Mouse (Mus musculus) ES-E14 (cell line): ENCODE measurements at regions not wholly inside any gene's neighbourhood (a gene's known extent, or its start where the extent isn't known, plus 50 kb on each side); places are given as distances from the start of the nearest gene placed in this dataset.
A peak's percentile ranks its signal among the peaks of the same experiment; 100 is the strongest.

Experiments used
- DNase-seq: peaks from one replicate; pipeline ENCODE4 v3.0.0-alpha.2; 2013; ENCODE audit warnings: low read depth, low spot score
- H3K27ac ChIP-seq: 2 replicates; pipeline ENCODE4 v1.5.1; 2012; ENCODE audit warnings: low read depth, mild to moderate bottlenecking, low read length, moderate library complexity, mixed read lengths; ENCODE audit not compliant: poor library complexity, insufficient read depth, severe bottlenecking
- H3K36me3 ChIP-seq: 2 replicates; pipeline ENCODE4 v1.6.1; 2012; ENCODE audit warnings: mild to moderate bottlenecking, low read length, moderate library complexity, mixed read lengths; ENCODE audit not compliant: control insufficient read depth, poor library complexity, insufficient read depth, severe bottlenecking
- H3K4me1 ChIP-seq, 2 experiments: fragments of 150-350 bp in 1 of 2; sonication (generic) in 1 of 2; 2 replicates each; pipeline ENCODE4 v1.6.1; 2012; ENCODE audit warnings: low read length in 2 of 2, mild to moderate bottlenecking in 1 of 2, mixed read lengths in 1 of 2; ENCODE audit not compliant: control insufficient read depth in 2 of 2, insufficient read depth in 2 of 2, poor library complexity in 1 of 2
- H3K4me3 ChIP-seq, 2 experiments: fragments of 150-350 bp in 1 of 2; sonication (generic) in 1 of 2; 2 replicates each; pipeline ENCODE4 v1.5.1; 2012; ENCODE audit warnings: low read length in 2 of 2, low read depth in 1 of 2, mild to moderate bottlenecking in 1 of 2, mixed read lengths in 1 of 2; ENCODE audit not compliant: insufficient read depth in 1 of 2, poor library complexity in 1 of 2, severe bottlenecking in 1 of 2
- H3K9ac ChIP-seq: 2 replicates; pipeline ENCODE4 v1.6.1; 2012; ENCODE audit warnings: low read depth, mild to moderate bottlenecking, low read length, mixed read lengths; ENCODE audit not compliant: poor library complexity, insufficient read depth, severe bottlenecking
- H3K9me3 ChIP-seq: fragments of 150-350 bp; sonication (generic); 2 replicates; pipeline ENCODE4 v1.6.1; 2012; ENCODE audit warnings: low read depth, mild to moderate bottlenecking, low read length; ENCODE audit not compliant: control insufficient read depth, insufficient read depth
- CHD2 ChIP-seq: IDR thresholded peaks from 2 replicates; pipeline ENCODE4 v1.6.1; 2014; ENCODE audit warnings: mild to moderate bottlenecking, low read depth, low read length, inconsistent platforms
- HCFC1 ChIP-seq: IDR thresholded peaks from 2 replicates; pipeline ENCODE4 v1.6.1; 2012; ENCODE audit warnings: low read length, inconsistent platforms, borderline replicate concordance; ENCODE audit not compliant: insufficient read depth
- MAFK ChIP-seq: IDR thresholded peaks from 2 replicates; pipeline ENCODE4 v1.6.1; 2014; ENCODE audit warnings: mild to moderate bottlenecking, low read depth, low read length, inconsistent platforms; ENCODE audit not compliant: insufficient read depth
- ZC3H11A ChIP-seq: IDR thresholded peaks from 2 replicates; pipeline ENCODE4 v1.6.1; 2012; ENCODE audit warnings: low read depth, mild to moderate bottlenecking, inconsistent platforms, low read length, borderline replicate concordance
- ZNF384 ChIP-seq: IDR thresholded peaks from 2 replicates; pipeline ENCODE4 v1.6.1; 2012; ENCODE audit warnings: low read depth, low read length, inconsistent platforms
- in situ Hi-C, 2 experiments: fragments of 600-800 bp; cut with MboI; formaldehyde crosslinking; loops; one replicate each; pipeline ENCODE4 v1.15.1; 2025; ENCODE audit warnings: low sequenced_read_pairs in 2 of 2, inconsistent platforms in 1 of 2; ENCODE audit not compliant: unreplicated experiment in 2 of 2

- Histone ChIP-seq H3K36me3 (no peaks in the 10 kb centered on the region), H3K9ac (no peak overlapping the region), H3K9me3 (peaks cover 3% of the 10 kb centered on the region; the same call in 1 of the 2 replicates), H3K27ac (no peak overlapping the region), H3K4me3 (no peak overlapping the region), H3K4me1 (peaks cover 0 to 7% of the 10 kb centered on the region in 2 experiments; a peak in 1 of 4 replicates)
- no peak for DNase-seq
- in situ Hi-C loops, result no loop called here
- TF ChIP-seq CHD2 (no peak), ZC3H11A (no peak), ZNF384 (no peak), HCFC1 (no peak), MAFK (no peak)
Observed at GRCm38 (mm10) chr9:120628794-120629560, 57.7 kb downstream of the Rpl14 start.

GRCm38 (mm10) chr9:120629609-120630008 lies 58.4 kb downstream of the Rpl14 start:
- Histone ChIP-seq H3K4me3 (no peak overlapping the region), H3K9me3 (peaks cover 3% of the 10 kb centered on the region; the same call in 1 of the 2 replicates), H3K4me1 (peaks cover 0 to 7% of the 10 kb centered on the region in 2 experiments; a peak in 1 of 4 replicates), H3K27ac (no peak overlapping the region), H3K9ac (no peak overlapping the region), H3K36me3 (no peaks in the 10 kb centered on the region)
- no peak for DNase-seq
- no peak for TF ChIP-seq HCFC1
- TF ChIP-seq ZC3H11A, result no peak
- TF ChIP-seq MAFK, result peak; percentile 88
- TF ChIP-seq ZNF384, result no peak
- in situ Hi-C loops, result no loop called here

DNA sequence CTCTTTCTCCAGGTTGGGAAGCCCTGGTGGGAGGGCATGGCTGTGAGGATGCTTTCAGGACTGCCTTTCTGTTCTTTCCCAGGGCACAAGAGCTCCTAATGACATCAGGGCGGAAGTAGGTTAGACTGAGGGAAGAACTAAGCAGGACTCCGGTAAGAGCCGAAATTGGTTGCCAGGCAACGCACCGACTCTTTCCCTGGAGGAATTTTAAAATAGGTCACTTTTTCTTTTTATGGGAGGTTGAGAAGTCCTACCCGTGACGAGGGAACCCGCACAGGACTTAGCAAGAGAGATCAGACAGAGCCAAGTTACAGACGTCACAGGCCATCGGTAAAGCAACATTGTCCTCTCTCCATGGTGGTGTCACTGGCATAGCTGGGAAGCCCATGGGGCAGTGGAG lies 61.6 kb downstream of the Rpl14 start:
- Histone ChIP-seq H3K36me3 (no peaks in the 10 kb centered on the region), H3K4me3 (no peak overlapping the region), H3K4me1 (peaks cover 0 to 7% of the 10 kb centered on the region in 2 experiments; a peak in 1 of 4 replicates), H3K9ac (no peak overlapping the region), H3K9me3 (peaks cover 3% of the 10 kb centered on the region; the same call in 1 of the 2 replicates), H3K27ac (no peak overlapping the region)
- no peak for DNase-seq
- in situ Hi-C loops, result no loop called here
- TF ChIP-seq CHD2, result no peak

- Histone ChIP-seq H3K27ac (no peak overlapping the region), H3K36me3 (0 out of 2 replicates have a peak, but pooled peaks cover 2% of the 10 kb centered on the region), H3K4me3 (no peak overlapping the region), H3K9me3 (no peaks in the 10 kb centered on the region), H3K9ac (no peak overlapping the region), H3K4me1 (no peaks in the 10 kb centered on the region)
- TF ChIP-seq CHD2 (no peak), HCFC1 (no peak), MAFK (no peak), ZNF384 (no peak), ZC3H11A (no peak)
- no peak for DNase-seq
- in situ Hi-C loops, result no loop called here
Observed at GRCm38 (mm10) chr9:120642656-120643055, 71.4 kb downstream of the Rpl14 start.

- H3K9me3 ChIP-seq, result no peaks in the 10 kb centered on the region
- in situ Hi-C loops, result no loop called here
- 0 out of 2 replicates have a peak, but pooled peaks cover 2% of the 10 kb centered on the region for H3K36me3 ChIP-seq
- H3K9ac ChIP-seq, result no peak overlapping the region
- no peak overlapping the region for H3K4me3 ChIP-seq
- H3K27ac ChIP-seq, result no peak overlapping the region
- DNase-seq, result no peak
- TF ChIP-seq ZNF384, result no peak
- no peak for TF ChIP-seq CHD2
- no peak for TF ChIP-seq MAFK
- TF ChIP-seq HCFC1, result no peak
- no peak for TF ChIP-seq ZC3H11A
- H3K4me1 ChIP-seq, result no peaks in the 10 kb centered on the region
Observed at GRCm38 (mm10) chr9:120643371-120643770, 72.1 kb downstream of the Rpl14 start.
